Mouse (Mus musculus): ENCODE results near the gene Zfp786.

DNA sequence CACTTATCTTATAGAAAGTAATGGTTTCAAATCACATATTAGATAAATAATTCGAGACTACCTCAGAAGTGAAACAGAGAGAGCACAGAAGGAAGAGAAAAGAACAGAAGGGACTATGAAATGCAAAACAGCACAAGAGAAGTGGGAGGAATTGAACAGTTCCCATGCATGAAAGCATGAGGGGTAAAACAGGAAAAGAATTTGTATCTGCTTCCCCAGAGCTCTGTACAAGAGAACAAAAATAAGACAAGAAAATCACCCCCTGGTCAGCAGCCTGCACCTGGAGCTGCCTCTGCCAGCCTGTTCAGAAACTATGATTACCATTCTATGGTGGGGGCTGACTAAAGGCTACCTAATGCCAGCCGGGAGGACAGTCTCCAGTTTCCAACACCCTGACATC is 23.2 kb downstream of the Zfp786 start:
- no peak for TF ChIP-seq CTCF (conservative IDR thresholded peaks at IDR 0.05; ENCODE audit: insufficient read depth, insufficient read length, low read depth, low read length)
- no peak for TF ChIP-seq POLR2A (IDR thresholded peaks at IDR 0.05; ENCODE audit: low read depth, low read length)

All from kidney, adult 2 months (tissue).